Mouse (Mus musculus) hindbrain, embryonic 16.5 days (tissue): Measurements from ENCODE around the gene Umad1. TPM values are rescaled to one million over a fixed set of nuclear protein-coding genes. Genes with fewer than 3 reads are reported as not detected.

Source experiments
- ATAC-seq: fragments of 200-750 bp; cut with Nextera tagmentation; 2 replicates; pipeline ENCODE4 v1.8.0; 2017; ENCODE audit warnings: moderate TSS enrichment, moderate library complexity
- H3K27ac ChIP-seq: fragments of 300-500 bp; sonication (generic); 2 replicates; pipeline ENCODE4 v1.5.1; 2014; ENCODE audit warnings: low read depth, mild to moderate bottlenecking, control low read depth, low read length, moderate library complexity
- H3K27me3 ChIP-seq: fragments of 300-500 bp; sonication (generic); replicated peaks from 2 replicates; pipeline ENCODE4 v1.6.1; 2014; ENCODE audit warnings: low read length; ENCODE audit not compliant: control insufficient read depth, insufficient read depth
- H3K36me3 ChIP-seq: fragments of 300-500 bp; sonication (generic); 2 replicates; pipeline ENCODE4 v1.6.1; 2014; ENCODE audit warnings: mild to moderate bottlenecking, low read length, moderate library complexity, mixed read lengths; ENCODE audit not compliant: control insufficient read depth, insufficient read depth
- H3K4me1 ChIP-seq: fragments of 300-500 bp; sonication (generic); 2 replicates; pipeline ENCODE4 v1.6.1; 2014; ENCODE audit warnings: low read depth, low read length; ENCODE audit not compliant: control insufficient read depth, insufficient read depth
- H3K4me2 ChIP-seq: fragments of 300-500 bp; sonication (generic); 2 replicates; pipeline ENCODE4 v1.6.1; 2014; ENCODE audit warnings: mild to moderate bottlenecking, low read length, control low read depth, moderate library complexity
- H3K4me3 ChIP-seq: fragments of 300-500 bp; sonication (generic); 2 replicates; pipeline ENCODE4 v1.5.1; 2014; ENCODE audit warnings: mild to moderate bottlenecking, low read length, control low read depth, moderate library complexity
- H3K9ac ChIP-seq: fragments of 300-500 bp; sonication (generic); 2 replicates; pipeline ENCODE4 v1.6.1; 2014; ENCODE audit warnings: low read depth, mild to moderate bottlenecking, control low read depth, low read length, moderate library complexity
- H3K9me3 ChIP-seq: fragments of 300-500 bp; sonication (generic); 2 replicates; pipeline ENCODE4 v1.6.1; 2014; ENCODE audit warnings: mild to moderate bottlenecking, low read length, moderate library complexity; ENCODE audit not compliant: control insufficient read depth
- WGBS: fragments of 180-500 bp; shearing (Covaris S2); extraction: QIAGEN DNeasy Blood & Tissue Kit; methylation state at CpG from one replicate; pipeline ENCODE4 v1.1.7; 2014; 5-methylcytosine and 5-hydroxymethylcytosine counted together
- polyA plus RNA-seq: library from polyadenylated mRNA; unstranded; fragments of >200 nt; fragmentation: Nextera tagmentation; extraction: Ambion mirVana; gene quantifications from 2 replicates; pipeline ENCODE4 v1.2.1, GENCODE M21; 2015

Gene Umad1
- polyA plus RNA-seq, 1 experiment from 2014 or later: 62.6 TPM

GRCm38 (mm10) chr6:8484437-8485275 is 225.6 kb downstream of the Umad1 start:
- 91% methylated on average over 17 of the region's 17 CpGs for WGBS
- no peaks in the 10 kb centered on the region for H3K9me3 ChIP-seq
- no peak overlapping the region for H3K4me3 ChIP-seq
- no peak overlapping the region for H3K4me2 ChIP-seq
- no peaks in the 10 kb centered on the region for H3K4me1 ChIP-seq
- no peak overlapping the region for H3K27ac ChIP-seq
- no peaks in the 10 kb centered on the region for H3K36me3 ChIP-seq
- H3K9ac ChIP-seq: no peak overlapping the region
- H3K27me3 ChIP-seq: no peaks in the 10 kb centered on the region
- ATAC-seq: 0 out of 2 replicates have a peak, but pooled peaks have one; percentile 30

GRCm38 (mm10) chr6:8485414-8486175 is 226.5 kb downstream of the Umad1 start:
- Histone ChIP-seq H3K27ac (no peak overlapping the region), H3K9me3 (no peaks in the 10 kb centered on the region), H3K9ac (no peak overlapping the region), H3K4me1 (no peaks in the 10 kb centered on the region), H3K36me3 (no peaks in the 10 kb centered on the region), H3K27me3 (no peaks in the 10 kb centered on the region), H3K4me3 (no peak overlapping the region), H3K4me2 (no peak overlapping the region)
- no peak for ATAC-seq
- 87% methylated on average over 16 of the region's 16 CpGs for WGBS

- H3K4me3 ChIP-seq: no peak overlapping the region
- H3K27ac ChIP-seq: no peak overlapping the region
- no peak overlapping the region for H3K4me2 ChIP-seq
- H3K9me3 ChIP-seq: no peaks in the 10 kb centered on the region
- 0 out of 2 replicates have a peak, but pooled peaks have one; percentile 24 for ATAC-seq
- no peaks in the 10 kb centered on the region for H3K4me1 ChIP-seq
- H3K9ac ChIP-seq: no peak overlapping the region
- WGBS: 75% methylated on average over 17 of the region's 17 CpGs
- H3K27me3 ChIP-seq: no peaks in the 10 kb centered on the region
- H3K36me3 ChIP-seq: no peaks in the 10 kb centered on the region
These were observed 227.4 kb downstream of the Umad1 start for GRCm38 (mm10) chr6:8486391-8487043.

GRCm38 (mm10) chr6:8487044-8487853 is 228.2 kb downstream of the Umad1 start:
- H3K9ac ChIP-seq: no peak overlapping the region
- WGBS: 52% methylated on average over 20 of the region's 20 CpGs

GRCm38 (mm10) chr6:8488249-8488648 is 229.2 kb downstream of the Umad1 start:
- H3K27ac ChIP-seq: no peak overlapping the region
- no peak overlapping the region for H3K9ac ChIP-seq
- H3K36me3 ChIP-seq: no peaks in the 10 kb centered on the region
- H3K4me2 ChIP-seq: no peak overlapping the region
- H3K9me3 ChIP-seq: no peaks in the 10 kb centered on the region
- H3K27me3 ChIP-seq: no peaks in the 10 kb centered on the region
- no peaks in the 10 kb centered on the region for H3K4me1 ChIP-seq
- ATAC-seq: no peak
- WGBS: 68% methylated on average over 5 of the region's 5 CpGs
- no peak overlapping the region for H3K4me3 ChIP-seq

More at GRCm38 (mm10) chr6:8487044-8487853, 228.2 kb downstream of the Umad1 start:
- 0 out of 2 replicates have a peak, but pooled peaks have one; percentile 52 for ATAC-seq
- Histone ChIP-seq H3K4me3 (no peak overlapping the region), H3K4me2 (no peak overlapping the region), H3K27me3 (no peaks in the 10 kb centered on the region), H3K9me3 (no peaks in the 10 kb centered on the region), H3K4me1 (no peaks in the 10 kb centered on the region), H3K27ac (no peak overlapping the region), H3K36me3 (no peaks in the 10 kb centered on the region)

GRCm38 (mm10) chr6:8489266-8489665 is 230.2 kb downstream of the Umad1 start:
- no peak overlapping the region for H3K4me2 ChIP-seq
- WGBS: 74% methylated on average over 7 of the region's 7 CpGs
- no peak for ATAC-seq
- no peak overlapping the region for H3K9ac ChIP-seq
- no peaks in the 10 kb centered on the region for H3K36me3 ChIP-seq
- H3K27ac ChIP-seq: no peak overlapping the region
- no peaks in the 10 kb centered on the region for H3K4me1 ChIP-seq
- H3K4me3 ChIP-seq: no peak overlapping the region
- no peaks in the 10 kb centered on the region for H3K9me3 ChIP-seq
- H3K27me3 ChIP-seq: no peaks in the 10 kb centered on the region

- Histone ChIP-seq H3K4me2 (no peak overlapping the region), H3K27me3 (no peaks in the 10 kb centered on the region), H3K4me1 (no peaks in the 10 kb centered on the region), H3K36me3 (no peaks in the 10 kb centered on the region), H3K9me3 (no peaks in the 10 kb centered on the region), H3K4me3 (no peak overlapping the region), H3K27ac (no peak overlapping the region), H3K9ac (no peak overlapping the region)
- ATAC-seq: no peak
- 82% methylated on average over 1 of the region's 1 CpGs for WGBS
These were observed 231.0 kb downstream of the Umad1 start for GRCm38 (mm10) chr6:8489938-8490585.

- ATAC-seq: no peak
- Histone ChIP-seq H3K27me3 (no peaks in the 10 kb centered on the region), H3K27ac (no peak overlapping the region), H3K4me1 (no peaks in the 10 kb centered on the region), H3K4me3 (no peak overlapping the region), H3K9ac (no peak overlapping the region), H3K4me2 (no peak overlapping the region), H3K9me3 (no peaks in the 10 kb centered on the region), H3K36me3 (no peaks in the 10 kb centered on the region)
- 95% methylated on average over 3 of the region's 3 CpGs for WGBS
These were observed 233.2 kb downstream of the Umad1 start for GRCm38 (mm10) chr6:8492248-8492647.
